Mouse (Mus musculus): ENCODE data around the gene Tnp1. TPM values are rescaled to one million over a fixed set of nuclear protein-coding genes. Genes with fewer than 3 reads are reported as not detected.

Gene Tnp1
- polyA plus RNA-seq, 1 experiment from 2014 or later, result not detected

DNA sequence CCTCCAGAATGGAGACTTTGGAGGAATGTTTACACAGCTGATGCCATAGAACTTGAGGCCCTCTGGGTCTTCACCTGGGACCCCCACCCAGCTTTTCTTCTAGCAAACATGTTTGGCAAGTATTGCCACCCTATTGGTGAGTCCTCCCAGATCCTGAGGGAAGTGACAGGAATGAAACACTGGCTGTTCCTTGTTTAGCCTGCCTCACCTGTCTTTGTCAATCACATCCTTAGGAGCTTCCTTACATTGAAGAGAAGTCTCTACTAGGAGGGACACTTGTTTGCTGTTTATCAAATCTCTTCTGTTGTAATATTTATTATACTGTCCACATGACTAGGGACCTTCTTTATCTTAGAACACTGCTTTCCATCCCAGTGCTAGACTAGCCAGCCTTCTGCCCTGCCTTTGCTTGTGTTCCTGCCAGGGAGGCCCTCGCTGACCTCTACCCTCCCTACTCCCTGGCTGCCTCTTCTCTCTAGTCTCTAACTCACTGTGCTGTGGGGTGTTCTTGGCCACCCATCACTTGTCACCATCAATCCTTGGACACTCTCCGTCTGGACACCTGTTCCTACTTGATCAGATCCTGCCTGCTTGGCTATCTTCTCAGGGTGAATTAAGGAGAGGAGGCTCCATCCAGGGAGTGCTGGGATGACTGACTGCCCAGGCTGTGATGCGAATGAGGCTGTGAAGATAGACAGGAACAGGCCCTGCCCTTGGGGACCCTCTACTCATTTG is 25.1 kb upstream of the Tnp1 start:
- H3K4me2 ChIP-seq, result no peak overlapping the region
- WGBS, result 88% methylated on average over 3 of the region's 3 CpGs
- H3K4me1 ChIP-seq, result 0 out of 2 replicates have a peak, but pooled peaks cover 3% of the 10 kb centered on the region
- no peaks in the 10 kb centered on the region for H3K27me3 ChIP-seq
- H3K9me3 ChIP-seq, result no peaks in the 10 kb centered on the region
- no peak overlapping the region for H3K4me3 ChIP-seq (replicated peaks)
- no peak for ATAC-seq (ENCODE audit: low FRiP score)
- no peak overlapping the region for H3K27ac ChIP-seq
- H3K36me3 ChIP-seq (replicated peaks), result no peaks in the 10 kb centered on the region
- H3K9ac ChIP-seq, result no peak overlapping the region

- Histone ChIP-seq H3K27me3 (no peaks in the 10 kb centered on the region), H3K27ac (no peak overlapping the region), H3K4me3 (replicated peaks) (no peak overlapping the region), H3K9ac (no peak overlapping the region), H3K4me2 (no peak overlapping the region), H3K36me3 (replicated peaks) (no peaks in the 10 kb centered on the region), H3K9me3 (no peaks in the 10 kb centered on the region), H3K4me1 (0 out of 2 replicates have a peak, but pooled peaks cover 2% of the 10 kb centered on the region)
- no peak for ATAC-seq (ENCODE audit: low FRiP score)
- WGBS, result 86% methylated on average over 3 of the region's 3 CpGs
Measured at GRCm38 (mm10) chr1:73038532-73038931, 22.8 kb upstream of the Tnp1 start.

DNA sequence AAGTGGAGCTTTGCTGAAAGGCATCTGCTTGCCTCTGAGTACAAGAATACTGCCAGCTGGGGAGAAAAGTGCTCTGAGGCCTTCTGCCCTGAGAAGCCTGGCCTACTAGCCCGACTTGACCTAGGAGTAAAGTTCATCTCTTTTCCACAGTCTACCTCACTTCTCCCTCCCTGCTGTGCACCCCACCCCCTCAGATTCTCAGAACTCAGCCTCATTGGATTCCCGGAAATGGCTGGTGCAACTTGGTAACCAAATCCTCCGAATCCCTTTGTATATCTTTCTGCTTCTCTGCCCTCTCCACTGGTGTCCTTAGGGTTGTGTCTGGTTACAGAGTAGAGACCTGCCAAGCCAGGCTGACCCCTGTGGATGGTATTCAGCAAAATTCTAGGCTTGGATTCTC is 20.8 kb upstream of the Tnp1 start:
- Histone ChIP-seq H3K27ac (no peak overlapping the region), H3K4me3 (replicated peaks) (no peak overlapping the region), H3K4me2 (no peak overlapping the region), H3K4me1 (no peaks in the 10 kb centered on the region), H3K9me3 (no peaks in the 10 kb centered on the region), H3K36me3 (replicated peaks) (no peaks in the 10 kb centered on the region), H3K9ac (no peak overlapping the region), H3K27me3 (no peaks in the 10 kb centered on the region)
- 60% methylated on average over 3 of the region's 3 CpGs for WGBS
- ATAC-seq (ENCODE audit: low FRiP score), result no peak

GRCm38 (mm10) chr1:73035726-73036125 is 20.0 kb upstream of the Tnp1 start:
- H3K27me3 ChIP-seq, result no peaks in the 10 kb centered on the region
- ATAC-seq (ENCODE audit: low FRiP score), result no peak
- no peaks in the 10 kb centered on the region for H3K4me1 ChIP-seq
- H3K27ac ChIP-seq, result no peak overlapping the region
- no peak overlapping the region for H3K9ac ChIP-seq
- no peak overlapping the region for H3K4me3 ChIP-seq (replicated peaks)
- WGBS, result 86% methylated on average over 3 of the region's 3 CpGs
- no peaks in the 10 kb centered on the region for H3K9me3 ChIP-seq
- H3K36me3 ChIP-seq (replicated peaks), result no peaks in the 10 kb centered on the region
- H3K4me2 ChIP-seq, result no peak overlapping the region

GRCm38 (mm10) chr1:73032491-73032890 is 16.8 kb upstream of the Tnp1 start:
- H3K4me1 ChIP-seq, result no peaks in the 10 kb centered on the region
- ATAC-seq (ENCODE audit: low FRiP score), result no peak
- no peaks in the 10 kb centered on the region for H3K27me3 ChIP-seq
- no peak overlapping the region for H3K27ac ChIP-seq
- 84% methylated on average over 5 of the region's 5 CpGs for WGBS
- H3K9me3 ChIP-seq, result no peaks in the 10 kb centered on the region
- no peak overlapping the region for H3K4me2 ChIP-seq
- H3K4me3 ChIP-seq (replicated peaks), result no peak overlapping the region
- H3K36me3 ChIP-seq (replicated peaks), result no peaks in the 10 kb centered on the region
- H3K9ac ChIP-seq, result no peak overlapping the region

- no peaks in the 10 kb centered on the region for H3K9me3 ChIP-seq
- ATAC-seq (ENCODE audit: low FRiP score), result no peak
- H3K27ac ChIP-seq, result no peak overlapping the region
- no peaks in the 10 kb centered on the region for H3K36me3 ChIP-seq (replicated peaks)
- H3K27me3 ChIP-seq, result no peaks in the 10 kb centered on the region
- no peaks in the 10 kb centered on the region for H3K4me1 ChIP-seq
- H3K4me3 ChIP-seq (replicated peaks), result no peak overlapping the region
- H3K4me2 ChIP-seq, result no peak overlapping the region
- WGBS, result 84% methylated on average over 6 of the region's 6 CpGs
- no peak overlapping the region for H3K9ac ChIP-seq
Measured at GRCm38 (mm10) chr1:73028741-73029140, 13.0 kb upstream of the Tnp1 start.

DNA sequence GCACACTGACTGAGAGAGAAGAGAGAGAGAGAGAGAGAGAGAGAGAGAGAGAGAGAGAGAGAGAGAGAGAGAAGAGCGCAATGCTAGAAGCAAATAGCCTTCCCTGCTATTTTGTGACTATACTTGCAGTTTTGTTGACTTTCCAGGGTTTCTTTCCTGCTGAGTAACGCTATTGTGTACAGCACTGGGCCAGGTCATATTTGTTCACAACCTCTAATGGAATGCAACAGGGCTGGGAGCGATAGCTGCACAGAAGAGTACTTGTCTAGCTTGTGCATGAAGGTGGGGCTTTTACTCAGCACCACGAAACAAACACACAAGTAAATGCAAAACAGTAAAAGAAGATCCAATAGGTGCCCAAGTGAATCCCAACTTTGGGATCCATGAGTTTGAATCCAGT is 11.7 kb upstream of the Tnp1 start:
- no peak for ATAC-seq (ENCODE audit: low FRiP score)
- no peaks in the 10 kb centered on the region for H3K4me1 ChIP-seq
- WGBS, result 71% methylated on average over 4 of the region's 4 CpGs
- no peak overlapping the region for H3K4me2 ChIP-seq
- H3K9me3 ChIP-seq, result no peaks in the 10 kb centered on the region
- H3K27me3 ChIP-seq, result no peaks in the 10 kb centered on the region
- H3K27ac ChIP-seq, result no peak overlapping the region
- H3K4me3 ChIP-seq (replicated peaks), result no peak overlapping the region
- H3K36me3 ChIP-seq (replicated peaks), result no peaks in the 10 kb centered on the region
- H3K9ac ChIP-seq, result no peak overlapping the region

DNA sequence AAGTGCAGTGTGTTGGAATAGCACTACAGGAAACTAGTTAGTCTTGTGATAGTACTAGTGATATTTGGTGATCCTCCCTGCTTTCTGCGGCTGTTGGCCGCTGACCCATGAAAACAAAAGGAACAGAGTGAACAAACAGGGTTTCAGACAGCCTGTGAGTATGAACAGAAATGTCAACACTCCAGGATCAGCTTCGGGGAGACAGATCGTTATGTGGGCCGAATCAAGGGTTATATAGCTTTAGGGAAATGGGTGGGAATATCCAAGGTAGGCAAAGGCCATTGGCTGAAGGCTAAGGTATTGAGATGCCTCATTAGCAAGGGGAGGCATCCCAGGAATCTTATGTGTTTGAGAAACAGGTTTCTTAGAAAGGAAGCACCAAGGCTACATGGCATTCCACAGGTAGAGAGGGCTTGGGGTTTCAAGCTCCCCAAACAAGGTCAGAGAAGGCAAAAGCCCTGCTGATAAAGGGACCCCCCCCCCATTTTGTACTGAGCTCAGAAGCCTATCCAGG is 11.1 kb upstream of the Tnp1 start:
- no peaks in the 10 kb centered on the region for H3K9me3 ChIP-seq
- H3K36me3 ChIP-seq (replicated peaks), result no peaks in the 10 kb centered on the region
- H3K27ac ChIP-seq, result no peak overlapping the region
- H3K4me3 ChIP-seq (replicated peaks), result no peak overlapping the region
- H3K4me2 ChIP-seq, result no peak overlapping the region
- H3K4me1 ChIP-seq, result no peaks in the 10 kb centered on the region
- no peak overlapping the region for H3K9ac ChIP-seq
- H3K27me3 ChIP-seq, result no peaks in the 10 kb centered on the region
- WGBS, result 65% methylated on average over 5 of the region's 5 CpGs
- no peak for ATAC-seq (ENCODE audit: low FRiP score)

DNA sequence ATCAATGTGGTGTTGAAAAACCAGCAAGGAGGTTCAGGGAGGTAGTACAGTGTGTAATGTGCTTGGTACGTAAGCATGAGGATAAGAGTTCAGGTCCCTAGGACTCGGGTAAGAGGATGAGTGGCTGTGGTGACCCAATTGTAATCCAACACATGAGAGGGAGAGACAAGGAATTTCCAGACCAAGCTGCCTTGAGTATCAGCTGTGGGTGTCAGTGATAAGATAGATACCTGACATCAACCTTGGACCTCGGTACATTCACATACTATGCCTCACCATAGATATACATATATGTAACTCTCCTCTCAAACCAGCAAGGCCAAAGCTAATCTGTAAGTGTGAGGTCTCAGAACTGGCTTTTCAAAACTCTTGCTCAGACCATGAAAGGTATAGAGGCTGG is 10.4 kb upstream of the Tnp1 start:
- ATAC-seq (ENCODE audit: low FRiP score), result no peak
- H3K4me3 ChIP-seq (replicated peaks), result no peak overlapping the region
- no peaks in the 10 kb centered on the region for H3K27me3 ChIP-seq
- no peaks in the 10 kb centered on the region for H3K36me3 ChIP-seq (replicated peaks)
- H3K4me1 ChIP-seq, result no peaks in the 10 kb centered on the region
- no peak overlapping the region for H3K27ac ChIP-seq
- H3K9me3 ChIP-seq, result no peaks in the 10 kb centered on the region
- no peak overlapping the region for H3K9ac ChIP-seq
- 94% methylated on average over 3 of the region's 3 CpGs for WGBS
- H3K4me2 ChIP-seq, result no peak overlapping the region

DNA sequence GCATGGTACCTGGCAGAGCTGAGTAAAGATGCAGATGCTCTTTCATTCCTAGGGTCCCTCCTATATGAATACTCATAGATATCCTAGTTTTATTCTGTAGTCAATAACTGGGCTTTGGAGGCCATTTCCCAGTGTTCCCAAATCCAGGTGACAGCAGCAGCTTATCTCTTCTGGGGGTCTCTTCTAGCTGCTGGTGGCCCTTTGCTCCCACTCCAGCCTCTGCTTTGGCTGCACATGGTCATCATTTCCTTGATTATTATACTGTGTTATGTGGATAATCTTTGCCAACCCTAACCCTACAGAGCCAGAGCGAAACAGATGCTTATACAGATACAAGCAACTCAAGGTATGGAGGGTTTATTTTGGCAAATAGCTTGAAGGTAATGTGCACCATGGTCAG is 8.9 kb downstream of the Tnp1 start:
- H3K27me3 ChIP-seq, result no peaks in the 10 kb centered on the region
- ATAC-seq (ENCODE audit: low FRiP score), result no peak
- H3K4me3 ChIP-seq (replicated peaks), result no peak overlapping the region
- no peak overlapping the region for H3K9ac ChIP-seq
- H3K4me1 ChIP-seq, result no peaks in the 10 kb centered on the region
- no peaks in the 10 kb centered on the region for H3K36me3 ChIP-seq (replicated peaks)
- H3K9me3 ChIP-seq, result no peaks in the 10 kb centered on the region
- no peak overlapping the region for H3K4me2 ChIP-seq
- 97% methylated on average over 1 of the region's 1 CpGs for WGBS
- no peak overlapping the region for H3K27ac ChIP-seq

DNA sequence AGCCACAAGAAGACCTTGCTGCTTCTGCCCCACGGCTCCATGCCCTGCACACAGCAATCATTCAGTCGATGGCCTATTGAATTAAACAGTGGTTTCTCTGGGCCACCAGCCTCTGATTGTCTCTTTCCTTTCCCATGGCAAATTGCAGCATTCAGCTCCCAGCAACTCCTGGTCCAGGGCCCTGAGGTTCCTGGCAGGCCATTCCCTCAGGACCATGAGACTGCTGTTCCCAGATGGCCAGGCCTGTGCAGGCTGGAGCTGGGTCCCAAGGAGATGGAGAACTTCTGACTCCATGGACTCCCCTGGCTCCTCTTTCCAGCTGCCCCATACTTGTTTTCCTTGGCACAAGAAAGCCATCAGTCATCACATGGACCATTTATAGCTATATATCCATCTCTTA is 10.8 kb downstream of the Tnp1 start:
- H3K27ac ChIP-seq, result no peak overlapping the region
- H3K27me3 ChIP-seq, result no peaks in the 10 kb centered on the region
- H3K4me2 ChIP-seq, result no peak overlapping the region
- H3K36me3 ChIP-seq (replicated peaks), result no peaks in the 10 kb centered on the region
- no peaks in the 10 kb centered on the region for H3K9me3 ChIP-seq
- 89% methylated on average over 2 of the region's 2 CpGs for WGBS
- no peaks in the 10 kb centered on the region for H3K4me1 ChIP-seq
- H3K9ac ChIP-seq, result no peak overlapping the region
- ATAC-seq (ENCODE audit: low FRiP score), result no peak
- no peak overlapping the region for H3K4me3 ChIP-seq (replicated peaks)

DNA sequence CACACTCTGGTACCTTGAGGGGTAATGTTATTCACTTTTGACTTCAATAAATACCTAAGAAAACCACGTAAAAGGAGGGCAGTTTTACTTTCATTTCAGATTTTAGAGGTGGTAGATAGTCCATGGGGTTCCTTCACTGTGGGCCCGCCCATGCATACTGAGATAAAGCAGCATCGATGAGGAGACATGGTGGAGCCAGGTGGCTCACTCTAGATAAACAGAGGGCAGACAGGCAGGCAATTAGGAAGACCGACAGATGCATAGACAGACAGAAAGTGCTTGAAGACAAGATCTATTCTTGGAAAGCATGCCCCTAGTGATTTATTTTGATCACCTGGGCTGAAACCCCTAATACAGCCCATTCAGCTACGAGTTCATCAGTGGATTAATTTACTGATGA is 13.1 kb downstream of the Tnp1 start:
- H3K4me2 ChIP-seq, result no peak overlapping the region
- H3K36me3 ChIP-seq (replicated peaks), result no peaks in the 10 kb centered on the region
- H3K9ac ChIP-seq, result no peak overlapping the region
- H3K27me3 ChIP-seq, result no peaks in the 10 kb centered on the region
- no peaks in the 10 kb centered on the region for H3K9me3 ChIP-seq
- no peak for ATAC-seq (ENCODE audit: low FRiP score)
- WGBS, result 80% methylated on average over 5 of the region's 5 CpGs
- no peaks in the 10 kb centered on the region for H3K4me1 ChIP-seq
- no peak overlapping the region for H3K4me3 ChIP-seq (replicated peaks)
- no peak overlapping the region for H3K27ac ChIP-seq

DNA sequence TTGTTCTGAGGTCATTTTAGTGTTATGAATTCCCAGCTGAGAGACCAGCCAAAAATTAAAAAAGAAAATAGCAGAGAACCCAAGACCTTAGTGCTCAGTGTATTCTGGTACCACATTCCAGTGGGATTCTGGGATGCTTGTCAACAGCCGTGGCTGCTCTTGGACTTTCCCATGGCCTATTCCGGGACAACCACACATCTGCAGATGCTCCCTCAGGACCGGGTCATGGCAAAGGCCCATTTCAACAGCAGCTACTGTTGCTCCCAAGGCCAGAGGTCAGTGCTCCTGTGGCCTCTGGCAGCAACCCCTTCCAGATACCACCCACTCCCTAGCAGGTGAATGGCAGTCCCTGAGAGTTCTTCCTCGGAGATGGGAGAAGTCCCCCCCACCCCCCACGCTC is 13.7 kb downstream of the Tnp1 start:
- no peak overlapping the region for H3K4me2 ChIP-seq
- 85% methylated on average over 5 of the region's 5 CpGs for WGBS
- H3K4me1 ChIP-seq, result no peaks in the 10 kb centered on the region
- no peak overlapping the region for H3K9ac ChIP-seq
- H3K4me3 ChIP-seq (replicated peaks), result no peak overlapping the region
- H3K27me3 ChIP-seq, result no peaks in the 10 kb centered on the region
- no peaks in the 10 kb centered on the region for H3K36me3 ChIP-seq (replicated peaks)
- H3K9me3 ChIP-seq, result no peaks in the 10 kb centered on the region
- H3K27ac ChIP-seq, result no peak overlapping the region
- no peak for ATAC-seq (ENCODE audit: low FRiP score)

Data from forebrain, embryonic 12.5 days (tissue).